Mouse (Mus musculus): ENCODE results near the gene Ppp6r2. TPM values are rescaled to one million over a fixed set of nuclear protein-coding genes. Genes with fewer than 3 reads are reported as not detected.
A peak's percentile ranks its signal among the peaks of the same experiment; 100 is the strongest.

Ppp6r2 gene
- polyA plus RNA-seq, 1 experiment: 49.8 TPM

DNA sequence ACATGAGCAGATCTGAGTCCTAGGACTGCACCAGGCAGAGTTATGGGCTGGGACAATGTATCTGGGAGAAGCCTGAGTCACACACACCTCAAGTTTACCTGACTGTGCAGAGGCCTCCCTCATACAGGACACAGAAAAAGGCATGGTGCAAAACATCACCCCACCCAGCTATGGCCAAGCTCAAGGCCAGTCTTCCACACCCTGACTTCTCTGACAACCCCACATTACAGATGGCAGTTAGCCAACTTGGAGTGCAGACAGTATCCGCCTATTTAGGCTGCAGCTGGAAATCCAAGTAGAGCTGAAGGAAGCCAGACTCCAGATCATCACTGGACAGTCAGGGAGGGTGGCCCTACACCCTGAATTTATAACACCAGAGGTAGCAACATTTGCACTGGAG, 85.1 kb downstream of the Ppp6r2 start:
- no peak for TF ChIP-seq CTCF (IDR thresholded peaks at IDR 0.05; ENCODE audit: control insufficient read depth, insufficient read depth, insufficient replicate concordance, low read depth, low read length)
- TF ChIP-seq POLR2A (IDR thresholded peaks at IDR 0.05; ENCODE audit: control insufficient read depth, low read depth, low read length): no peak
- peaks cover 5% of the 10 kb centered on the region for H3K36me3 ChIP-seq (ENCODE audit: control insufficient read depth, insufficient read depth, low read length)
- no peak overlapping the region for H3K4me3 ChIP-seq (ENCODE audit: control insufficient read depth, low read depth, low read length)
- H3K4me1 ChIP-seq (ENCODE audit: control insufficient read depth, insufficient read depth, low read length): no peaks in the 10 kb centered on the region
- no peak overlapping the region for H3K27ac ChIP-seq (ENCODE audit: control insufficient read depth, insufficient read depth, low read depth, low read length)
- H3K27me3 ChIP-seq (ENCODE audit: control insufficient read depth, insufficient read depth, low read length): no peaks in the 10 kb centered on the region

DNA sequence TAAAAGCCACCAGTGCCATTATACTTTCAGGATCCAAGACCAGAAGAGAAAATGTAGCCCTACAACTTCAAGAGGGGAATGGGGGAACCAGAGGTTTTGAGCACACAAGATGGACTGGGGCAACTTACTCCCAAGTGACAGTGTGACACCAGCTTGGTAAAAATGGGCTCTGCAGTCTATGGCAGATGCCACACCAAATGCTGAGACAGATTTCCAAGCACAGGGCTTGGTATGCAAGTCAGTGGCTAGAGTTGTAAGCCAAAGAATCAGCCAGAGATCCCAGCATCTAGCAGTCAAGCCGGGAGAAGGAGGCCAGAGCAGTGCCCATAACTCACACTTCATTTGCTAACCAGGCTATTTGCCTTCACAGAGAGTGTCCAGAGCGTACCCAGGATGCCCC, 86.3 kb downstream of the Ppp6r2 start:
- no peaks in the 10 kb centered on the region for H3K4me1 ChIP-seq (ENCODE audit: control insufficient read depth, insufficient read depth, low read length)
- no peaks in the 10 kb centered on the region for H3K27me3 ChIP-seq (ENCODE audit: control insufficient read depth, insufficient read depth, low read length)
- no peak overlapping the region for H3K27ac ChIP-seq (ENCODE audit: control insufficient read depth, insufficient read depth, low read depth, low read length)
- peaks cover 7% of the 10 kb centered on the region for H3K36me3 ChIP-seq (ENCODE audit: control insufficient read depth, insufficient read depth, low read length)
- H3K4me3 ChIP-seq (ENCODE audit: control insufficient read depth, low read depth, low read length): no peak overlapping the region
- TF ChIP-seq CTCF (IDR thresholded peaks at IDR 0.05; ENCODE audit: control insufficient read depth, insufficient read depth, insufficient replicate concordance, low read depth, low read length) (no peak), POLR2A (IDR thresholded peaks at IDR 0.05; ENCODE audit: control insufficient read depth, low read depth, low read length) (no peak)

DNA sequence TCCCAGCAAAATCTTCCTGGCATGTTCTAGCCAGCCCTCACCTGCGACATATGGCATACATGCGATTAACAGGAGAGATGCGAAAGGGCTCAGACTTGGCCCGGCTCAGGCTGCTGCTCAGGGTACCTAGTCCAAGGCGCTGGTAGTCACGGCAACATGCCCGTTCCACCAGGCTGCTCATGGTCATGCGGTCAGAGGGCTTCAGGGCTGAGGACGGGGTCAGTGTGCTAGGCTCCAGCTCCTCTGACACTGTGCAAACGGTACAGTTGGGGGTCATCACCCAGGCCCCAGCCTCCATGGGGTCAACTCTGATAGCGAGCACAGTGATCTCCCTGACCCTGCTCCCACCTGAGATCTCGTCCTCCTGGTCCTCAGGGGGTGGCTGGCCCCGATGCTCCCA, 88.8 kb downstream of the Ppp6r2 start:
- TF ChIP-seq CTCF (IDR thresholded peaks at IDR 0.05; ENCODE audit: control insufficient read depth, insufficient read depth, insufficient replicate concordance, low read depth, low read length) (no peak), POLR2A (IDR thresholded peaks at IDR 0.05; ENCODE audit: control insufficient read depth, low read depth, low read length) (no peak)
- H3K4me1 ChIP-seq (ENCODE audit: control insufficient read depth, insufficient read depth, low read length): no peaks in the 10 kb centered on the region
- no peak overlapping the region for H3K4me3 ChIP-seq (ENCODE audit: control insufficient read depth, low read depth, low read length)
- H3K27ac ChIP-seq (ENCODE audit: control insufficient read depth, insufficient read depth, low read depth, low read length): no peak overlapping the region
- no peaks in the 10 kb centered on the region for H3K27me3 ChIP-seq (ENCODE audit: control insufficient read depth, insufficient read depth, low read length)
- peaks cover 8% of the 10 kb centered on the region for H3K36me3 ChIP-seq (ENCODE audit: control insufficient read depth, insufficient read depth, low read length)

DNA sequence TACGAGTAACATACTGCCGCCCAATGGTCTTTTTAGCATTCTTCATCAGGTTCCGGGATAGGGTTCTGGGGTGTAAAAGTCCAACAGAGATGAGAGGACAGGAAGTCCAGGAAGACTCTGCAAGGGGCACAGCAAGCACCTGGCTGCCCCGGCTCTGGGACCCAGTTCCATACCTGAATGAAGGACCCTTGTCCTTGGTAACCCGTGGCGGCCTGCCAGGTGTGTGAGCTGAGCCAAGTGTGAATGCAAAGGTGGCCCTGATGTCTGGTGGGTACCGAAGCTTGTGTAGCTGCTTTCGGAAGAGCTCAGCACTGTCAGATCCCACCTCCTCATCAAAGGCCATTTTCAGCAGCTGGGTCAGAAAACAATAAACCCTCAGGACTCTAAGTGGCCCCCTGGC, 89.2 kb downstream of the Ppp6r2 start:
- Histone ChIP-seq H3K36me3 (ENCODE audit: control insufficient read depth, insufficient read depth, low read length) (peaks cover 8% of the 10 kb centered on the region), H3K4me3 (ENCODE audit: control insufficient read depth, low read depth, low read length) (no peak overlapping the region), H3K27me3 (ENCODE audit: control insufficient read depth, insufficient read depth, low read length) (no peaks in the 10 kb centered on the region), H3K4me1 (ENCODE audit: control insufficient read depth, insufficient read depth, low read length) (no peaks in the 10 kb centered on the region), H3K27ac (ENCODE audit: control insufficient read depth, insufficient read depth, low read depth, low read length) (no peak overlapping the region)
- TF ChIP-seq CTCF (IDR thresholded peaks at IDR 0.05; ENCODE audit: control insufficient read depth, insufficient read depth, insufficient replicate concordance, low read depth, low read length) (no peak), POLR2A (IDR thresholded peaks at IDR 0.05; ENCODE audit: control insufficient read depth, low read depth, low read length) (no peak)

DNA sequence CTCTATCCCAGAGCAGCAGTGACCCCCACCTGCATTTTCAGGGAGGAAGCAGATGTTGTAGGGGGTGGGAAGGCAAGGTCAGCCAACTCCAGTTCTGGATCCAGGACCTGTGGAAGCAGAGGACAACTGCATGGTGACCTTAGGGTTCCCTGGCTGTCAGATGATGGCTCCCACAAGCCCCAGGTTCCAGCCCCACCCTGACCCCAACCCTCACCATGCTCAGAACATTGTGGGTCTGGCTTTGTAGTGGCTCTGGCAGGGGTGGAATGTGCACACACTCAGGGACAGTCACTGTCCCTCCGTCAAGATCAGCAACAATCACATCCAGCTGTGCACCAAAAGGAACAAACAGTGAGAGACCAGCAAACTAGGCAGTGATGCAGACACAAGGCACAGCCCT, 94.6 kb downstream of the Ppp6r2 start:
- Histone ChIP-seq H3K4me3 (ENCODE audit: control insufficient read depth, low read depth, low read length) (no peak overlapping the region), H3K27ac (ENCODE audit: control insufficient read depth, insufficient read depth, low read depth, low read length) (no peak overlapping the region), H3K4me1 (ENCODE audit: control insufficient read depth, insufficient read depth, low read length) (no peaks in the 10 kb centered on the region; the same call in 1 of the 2 replicates), H3K27me3 (ENCODE audit: control insufficient read depth, insufficient read depth, low read length) (no peaks in the 10 kb centered on the region), H3K36me3 (ENCODE audit: control insufficient read depth, insufficient read depth, low read length) (peaks cover 3% of the 10 kb centered on the region)
- TF ChIP-seq CTCF (IDR thresholded peaks at IDR 0.05; ENCODE audit: control insufficient read depth, insufficient read depth, insufficient replicate concordance, low read depth, low read length) (no peak), POLR2A (IDR thresholded peaks at IDR 0.05; ENCODE audit: control insufficient read depth, low read depth, low read length) (peak; percentile 37; the same call in 1 of the 2 replicates)

DNA sequence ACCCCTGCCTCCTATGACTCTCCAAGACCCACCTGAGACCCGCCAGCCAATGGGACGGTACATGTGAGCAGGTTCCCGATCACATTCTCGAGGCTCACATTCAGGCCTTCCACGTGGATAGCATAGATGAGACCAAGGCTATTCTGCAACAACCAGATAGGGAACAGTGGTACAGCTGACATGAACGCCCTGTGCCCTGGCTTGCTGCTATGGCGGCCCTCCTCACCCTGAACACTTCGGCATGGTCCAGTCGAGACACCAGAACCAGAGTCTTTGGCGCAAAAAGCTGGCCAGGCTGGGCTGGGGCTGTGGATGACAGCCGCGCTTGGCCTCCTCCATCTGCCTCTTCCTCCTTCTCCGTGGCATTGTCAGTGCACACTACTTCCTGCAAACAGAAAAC, 96.1 kb downstream of the Ppp6r2 start:
- TF ChIP-seq CTCF (IDR thresholded peaks at IDR 0.05; ENCODE audit: control insufficient read depth, insufficient read depth, insufficient replicate concordance, low read depth, low read length) (no peak), POLR2A (IDR thresholded peaks at IDR 0.05; ENCODE audit: control insufficient read depth, low read depth, low read length) (no peak)
- Histone ChIP-seq H3K27me3 (ENCODE audit: control insufficient read depth, insufficient read depth, low read length) (no peaks in the 10 kb centered on the region), H3K27ac (ENCODE audit: control insufficient read depth, insufficient read depth, low read depth, low read length) (no peak overlapping the region), H3K4me1 (ENCODE audit: control insufficient read depth, insufficient read depth, low read length) (no peaks in the 10 kb centered on the region; the same call in 1 of the 2 replicates), H3K4me3 (ENCODE audit: control insufficient read depth, low read depth, low read length) (no peak overlapping the region), H3K36me3 (ENCODE audit: control insufficient read depth, insufficient read depth, low read length) (peaks cover 1% of the 10 kb centered on the region)

DNA sequence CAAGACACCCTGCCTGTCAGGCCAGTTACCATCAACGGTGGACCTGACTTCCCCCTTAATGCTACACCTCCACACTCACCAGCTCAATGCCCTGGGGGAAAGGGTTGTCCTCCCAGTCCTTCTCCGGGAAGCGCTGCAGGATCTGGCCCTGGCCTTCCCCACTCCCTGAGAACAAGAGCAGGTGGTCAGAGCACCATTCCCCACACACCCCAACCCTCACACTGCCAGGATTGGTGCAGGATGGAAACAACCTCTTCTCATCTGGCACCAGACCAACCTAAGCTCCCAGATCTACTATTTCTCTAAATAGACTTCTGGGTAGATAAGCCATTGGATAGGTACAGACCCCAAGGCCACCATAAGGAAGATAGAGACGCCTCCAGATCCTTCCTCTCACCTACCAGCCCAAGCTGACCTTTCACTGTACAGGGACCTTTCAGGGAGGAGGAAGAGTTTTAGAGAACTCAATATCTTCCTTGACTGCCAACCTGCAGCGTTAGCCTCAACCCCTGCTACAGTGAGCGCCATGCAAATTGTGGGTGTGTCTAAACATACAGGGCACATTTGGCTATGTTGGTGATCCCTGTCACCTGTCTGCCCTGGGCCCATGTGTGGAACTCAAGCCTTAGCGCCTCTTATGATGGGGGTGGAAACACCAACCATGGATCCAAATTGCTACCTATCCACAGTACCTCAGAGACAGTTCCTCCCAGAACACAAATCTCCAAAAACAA, 97.2 kb downstream of the Ppp6r2 start:
- TF ChIP-seq CTCF (IDR thresholded peaks at IDR 0.05; ENCODE audit: control insufficient read depth, insufficient read depth, insufficient replicate concordance, low read depth, low read length): no peak
- no peak for TF ChIP-seq POLR2A (IDR thresholded peaks at IDR 0.05; ENCODE audit: control insufficient read depth, low read depth, low read length)
- no peak overlapping the region for H3K4me3 ChIP-seq (ENCODE audit: control insufficient read depth, low read depth, low read length)

More for the DNA sequence above, 97.2 kb downstream of the Ppp6r2 start:
- peaks cover 3% of the 10 kb centered on the region for H3K4me1 ChIP-seq (ENCODE audit: control insufficient read depth, insufficient read depth, low read length)
- H3K27me3 ChIP-seq (ENCODE audit: control insufficient read depth, insufficient read depth, low read length): no peaks in the 10 kb centered on the region
- no peak overlapping the region for H3K27ac ChIP-seq (ENCODE audit: control insufficient read depth, insufficient read depth, low read depth, low read length)
- peaks cover 1% of the 10 kb centered on the region; the same call in 1 of the 2 replicates for H3K36me3 ChIP-seq (ENCODE audit: control insufficient read depth, insufficient read depth, low read length)

Measured in testis, adult 2 months (tissue).